9 mouse cellular contexts compared by ENCODE assay signal in genomic region chr10:18506501-18506946, GRCm38 (mm10). TPM values are rescaled to one million over a fixed set of nuclear protein-coding genes. Genes with fewer than 3 reads are reported as not detected.
DNase-seq lines count a peak whose midpoint lies in the region; ATAC-seq lines count a peak whose summit lies in the region.
"Had no signal": no experiment of that assay in that cellular context is flagged by ENCODE, and none has a peak within 500 bp of the region (broad histone marks: within the 10 kb centered on the region; RNA-seq: fewer than 3 reads in every experiment).

No protein-coding gene starts in this region.

- H3K9me3 ChIP-seq in lung, embryonic 16.5 days (ENCODE audit: control insufficient read depth, low read length) = no peaks in the 10 kb centered on the region
- H3K9me3 ChIP-seq in hindbrain, embryonic 15.5 days = no peaks in the 10 kb centered on the region

- no peak overlapping the region for H3K27ac ChIP-seq in lung, embryonic 16.5 days (ENCODE audit: low read length)
- H3K27ac ChIP-seq in hindbrain, embryonic 15.5 days (replicated peaks) = peak overlapping the region; percentile 25

- ATAC-seq in lung, embryonic 16.5 days (ENCODE audit: low read depth) = peak; percentile 20; the same call in 1 of the 2 replicates
- ATAC-seq in hindbrain, embryonic 15.5 days (ENCODE audit: low FRiP score, low read depth) = no peak
- ATAC-seq in inflammation-experienced regulatory T-cells, adult 6 months = no peak

- no peaks in the 10 kb centered on the region for H3K36me3 ChIP-seq in lung, embryonic 16.5 days (ENCODE audit: control insufficient read depth, insufficient read depth, low read length)
- H3K36me3 ChIP-seq in hindbrain, embryonic 15.5 days = no peaks in the 10 kb centered on the region

- peak; percentile 32 for DNase-seq in adrenal gland, adult 2 months
- no peak for DNase-seq in adrenal gland, postnatal 10 days
- no peak for DNase-seq in lung, postnatal 4 days
- peak; percentile 68 for DNase-seq in thymus, postnatal 25 days
- no peak for DNase-seq in cerebellum, adult 11 months
- DNase-seq: adrenal gland, postnatal 25 days had no signal

- no peaks in the 10 kb centered on the region for H3K4me1 ChIP-seq in lung, embryonic 16.5 days (replicated peaks; ENCODE audit: control insufficient read depth, insufficient read depth, low read length)
- peaks cover 34% of the 10 kb centered on the region for H3K4me1 ChIP-seq in hindbrain, embryonic 15.5 days (replicated peaks)

- no peak overlapping the region for H3K4me2 ChIP-seq in lung, embryonic 16.5 days (ENCODE audit: low read depth, low read length)
- H3K4me2 ChIP-seq in hindbrain, embryonic 15.5 days = no peak overlapping the region

- H3K4me3 ChIP-seq in lung, embryonic 16.5 days (ENCODE audit: low read length) = no peak overlapping the region
- H3K4me3 ChIP-seq in hindbrain, embryonic 15.5 days = no peak overlapping the region

- 51% methylated on average over 6 of the region's 6 CpGs for WGBS in lung, embryonic 16.5 days
- 56% methylated on average over 6 of the region's 6 CpGs for WGBS in hindbrain, embryonic 15.5 days

- H3K9ac ChIP-seq in lung, embryonic 16.5 days (ENCODE audit: low read length) = no peak overlapping the region
- H3K9ac ChIP-seq in hindbrain, embryonic 15.5 days = no peak overlapping the region

- no peaks in the 10 kb centered on the region for H3K27me3 ChIP-seq in lung, embryonic 16.5 days (ENCODE audit: control insufficient read depth, insufficient read depth, low read depth, low read length)
- no peaks in the 10 kb centered on the region for H3K27me3 ChIP-seq in hindbrain, embryonic 15.5 days

RNA-seq across cellular contexts. Expression of gene Hebp2, which starts 39.4 kb away (rescaled TPM):
- total RNA-seq in adrenal gland, adult 2 months (2021) = 1 to 10 TPM; 4.6 to 6.2 TPM
- 0.56 and 1.4 TPM in 2 replicates for polyA plus RNA-seq in adrenal gland, adult 2 months (2012; rRNA removed)
- total RNA-seq in adrenal gland, postnatal 10 days (2021) = 1 to 10 TPM; 5.1 to 6.9 TPM
- polyA plus RNA-seq in lung, embryonic 16.5 days (2015; fragmentation: Nextera tagmentation; extraction: Ambion mirVana) = 9.9 and 12.0 TPM in 2 replicates
- polyA plus RNA-seq in hindbrain, embryonic 15.5 days (2015; fragmentation: Nextera tagmentation; extraction: Ambion mirVana) = 11.8 and 13.7 TPM in 2 replicates
- polyA plus RNA-seq in inflammation-experienced regulatory T-cells, adult 6 months (2017; shearing (Covaris generic)) = not detected

Comparison
In these comparisons a context has a peak if more than half of its experiments do, and no peak if none do; other contexts are left out.
1. DNase-seq: peak in adrenal gland, adult 2 months (single experiment) and thymus, postnatal 25 days (single experiment); none in adrenal gland, postnatal 10 days (single experiment), lung, postnatal 4 days (0 of 2) and cerebellum, adult 11 months (single experiment).